Mouse (Mus musculus): Measurements from ENCODE around the gene Sgk1.

Gene Sgk1

DNA sequence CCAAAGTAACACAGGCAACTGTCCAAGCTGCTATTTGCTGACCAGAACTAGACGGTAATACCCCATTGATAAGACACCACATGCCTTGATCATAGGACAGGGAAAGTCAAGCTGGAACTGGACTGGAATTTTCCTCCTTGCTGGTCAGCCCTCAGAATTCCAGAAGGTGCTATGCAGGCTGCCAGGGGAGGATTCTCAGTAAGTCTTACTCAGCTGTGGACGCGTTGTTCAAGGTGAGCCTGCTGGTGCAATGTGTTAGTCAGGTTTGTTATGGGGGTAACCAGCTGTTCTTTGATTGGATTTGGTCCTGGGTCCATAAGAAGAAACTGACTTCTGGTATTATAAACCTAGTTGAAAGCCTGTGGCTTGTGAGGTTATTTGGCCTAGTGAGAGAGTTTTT is 92.8 kb downstream of the Sgk1 start:
- no peak for DNase-seq (ENCODE audit: low spot score in 2 of 2)

DNA sequence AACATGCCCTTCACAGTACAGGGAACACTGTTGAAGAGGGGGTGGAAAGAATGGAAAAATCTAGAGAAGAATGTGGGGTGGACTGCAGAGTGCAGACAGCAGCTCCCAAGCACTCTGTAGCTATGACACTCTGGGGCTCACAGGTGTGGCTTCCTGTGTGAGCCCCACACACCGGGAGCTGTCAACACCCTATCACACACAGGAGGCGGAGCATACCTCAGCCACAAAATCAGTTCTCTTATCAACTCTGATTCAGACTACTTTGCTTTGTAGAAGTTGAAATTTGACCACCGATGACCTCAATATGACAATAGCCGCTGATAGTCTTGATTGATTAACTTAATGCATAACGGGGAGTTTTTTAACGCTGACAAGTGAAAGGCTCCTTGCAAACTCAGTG is 93.4 kb downstream of the Sgk1 start:
- DNase-seq (ENCODE audit: low spot score in 2 of 2) = no peak

DNA sequence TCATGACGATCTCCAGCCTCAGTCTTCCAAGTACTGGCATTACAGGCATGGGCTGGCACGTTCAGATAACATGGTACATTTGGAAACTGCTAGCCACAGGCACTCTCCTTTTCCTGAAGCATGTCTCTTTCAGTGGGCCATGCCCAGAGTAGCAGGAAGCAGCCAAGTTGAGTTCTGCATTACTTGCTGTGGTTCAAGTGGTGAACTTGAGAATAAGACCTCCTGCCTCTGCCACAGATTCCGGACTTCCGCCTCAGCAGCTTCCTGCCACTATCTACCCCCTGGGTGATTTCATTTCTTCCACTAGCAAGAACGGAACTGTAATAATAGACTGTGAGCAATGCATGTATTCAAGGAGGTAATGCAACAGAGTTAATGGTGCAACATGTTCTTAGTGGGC is 94.3 kb downstream of the Sgk1 start:
- DNase-seq (ENCODE audit: low spot score in 2 of 2) = no peak

- DNase-seq (ENCODE audit: low spot score in 2 of 2) = no peak
Observed at GRCm38 (mm10) chr10:21978421-21978820, 96.4 kb downstream of the Sgk1 start.

- no peak for DNase-seq (ENCODE audit: low spot score in 2 of 2)
Observed at GRCm38 (mm10) chr10:21979286-21979965, 97.4 kb downstream of the Sgk1 start.

DNA sequence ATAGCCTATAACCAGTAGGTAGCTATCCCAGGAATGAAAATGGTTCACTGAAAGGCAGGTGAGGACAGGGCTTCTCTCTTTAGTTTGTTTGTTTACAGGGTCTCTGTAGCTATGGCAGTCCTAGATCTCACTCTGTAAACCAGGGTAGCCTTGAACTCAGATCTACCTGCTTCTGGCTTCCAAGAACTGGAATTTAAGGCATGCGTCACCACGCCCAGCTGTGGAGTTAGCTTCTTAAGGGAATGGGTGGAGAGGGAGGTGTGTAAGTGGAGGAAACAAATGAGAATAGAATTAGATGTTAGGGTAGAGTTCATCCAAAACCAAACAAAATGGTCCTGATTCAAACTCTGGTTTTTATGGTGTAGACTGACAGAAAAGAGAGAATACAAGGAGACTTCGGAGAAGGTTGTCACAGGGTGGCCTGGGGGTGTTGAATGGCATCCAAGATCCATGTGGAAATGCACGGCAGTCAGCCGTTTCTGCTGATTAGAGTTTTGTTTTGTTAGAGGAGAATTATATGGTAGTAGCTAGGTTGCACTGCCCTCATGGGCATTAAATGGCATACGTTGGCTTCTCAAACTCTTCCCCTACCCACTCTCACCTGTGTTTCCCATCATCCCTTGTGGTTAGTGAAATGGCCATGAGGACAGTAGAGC is 98.9 kb downstream of the Sgk1 start:
- DNase-seq (ENCODE audit: low spot score in 2 of 2) = no peak

- no peak for DNase-seq (ENCODE audit: low spot score in 2 of 2)
Observed at GRCm38 (mm10) chr10:21982303-21982702, 100.3 kb downstream of the Sgk1 start.

- no peak for DNase-seq (ENCODE audit: low spot score in 2 of 2)
Observed at GRCm38 (mm10) chr10:21988489-21988888, 106.5 kb downstream of the Sgk1 start.

- peak; percentile 45 to 59 for DNase-seq (ENCODE audit: low spot score in 2 of 2)
Observed at GRCm38 (mm10) chr10:21991351-21991840, 109.4 kb downstream of the Sgk1 start.

GRCm38 (mm10) chr10:21991986-21992833 is 110.2 kb downstream of the Sgk1 start:
- peak; percentile 34 to 48 for DNase-seq (ENCODE audit: low spot score in 2 of 2)

- peak; percentile 49 to 63 for DNase-seq (ENCODE audit: low spot score in 2 of 2)
Observed at GRCm38 (mm10) chr10:21992834-21993514, 111.0 kb downstream of the Sgk1 start.

DNA sequence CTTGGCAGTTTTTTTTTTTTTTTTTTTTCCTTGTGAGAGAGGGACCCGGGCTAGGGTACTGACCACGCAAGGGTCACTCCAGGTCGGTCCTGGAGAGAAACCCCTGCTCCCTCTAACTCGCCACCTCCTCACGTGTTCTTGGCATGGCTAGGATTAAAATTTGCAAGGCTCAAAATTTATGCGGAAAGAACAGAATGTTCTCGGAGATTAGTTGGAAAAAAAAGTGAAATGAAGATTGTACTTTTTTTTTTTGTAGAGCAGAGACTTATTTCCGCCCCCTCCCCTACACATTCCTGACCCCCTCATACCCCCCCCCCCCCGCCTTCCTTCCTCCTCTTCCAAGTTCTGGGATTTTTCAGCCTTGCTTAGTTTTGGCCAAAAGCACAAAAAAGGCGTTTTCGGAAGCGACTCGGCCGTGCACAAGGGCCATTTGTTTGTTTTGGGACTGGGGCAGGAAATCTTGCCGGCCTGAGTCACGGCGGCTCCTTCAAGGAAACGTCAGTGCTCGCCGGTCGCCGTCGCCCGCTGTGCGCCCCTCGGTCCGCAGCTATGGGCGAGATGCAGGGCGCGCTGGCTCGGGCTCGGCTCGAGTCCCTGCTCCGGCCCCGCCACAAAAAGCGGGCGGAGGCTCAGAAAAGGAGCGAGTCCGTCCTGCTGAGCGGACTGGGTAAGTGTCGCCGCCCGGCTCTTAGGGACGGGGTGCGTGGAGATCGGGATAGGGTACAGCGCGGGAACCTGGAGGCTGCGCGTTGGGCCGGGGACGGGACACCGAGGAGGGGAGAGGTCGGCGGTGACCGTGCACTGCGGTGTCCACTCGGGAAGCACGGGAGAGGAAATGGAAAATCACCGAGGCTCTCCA is 111.8 kb downstream of the Sgk1 start:
- peak; percentile 17 to 48 for DNase-seq (ENCODE audit: low spot score in 2 of 2)

DNA sequence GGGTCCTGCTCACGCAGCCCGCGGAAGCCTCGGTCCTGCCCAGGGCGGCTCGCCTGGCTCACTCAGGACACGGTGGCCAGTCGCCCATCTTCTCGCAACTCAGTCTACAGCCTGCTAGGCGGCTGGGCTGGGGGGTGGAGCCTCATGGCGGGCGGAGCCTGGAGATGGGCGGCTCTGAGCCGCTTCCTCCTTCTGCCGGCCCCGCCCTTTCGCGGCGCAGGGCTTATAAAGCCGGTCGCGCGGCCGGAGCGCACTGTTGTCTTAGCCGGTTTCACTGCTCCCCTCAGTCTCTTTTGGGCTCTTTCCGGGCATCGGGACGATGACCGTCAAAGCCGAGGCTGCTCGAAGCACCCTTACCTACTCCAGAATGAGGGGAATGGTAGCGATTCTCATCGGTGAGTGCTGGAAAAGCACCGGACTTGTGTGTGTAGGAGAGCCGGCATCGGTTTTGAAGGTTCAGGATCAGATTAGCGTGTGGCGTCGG is 112.5 kb downstream of the Sgk1 start:
- DNase-seq (ENCODE audit: low spot score in 2 of 2) = peak; percentile 93 to 96

- peak in 1 of 2 experiments; percentile 43 for DNase-seq (ENCODE audit: low spot score in 2 of 2)
Observed at GRCm38 (mm10) chr10:21995221-21995620, 113.2 kb downstream of the Sgk1 start.

DNA sequence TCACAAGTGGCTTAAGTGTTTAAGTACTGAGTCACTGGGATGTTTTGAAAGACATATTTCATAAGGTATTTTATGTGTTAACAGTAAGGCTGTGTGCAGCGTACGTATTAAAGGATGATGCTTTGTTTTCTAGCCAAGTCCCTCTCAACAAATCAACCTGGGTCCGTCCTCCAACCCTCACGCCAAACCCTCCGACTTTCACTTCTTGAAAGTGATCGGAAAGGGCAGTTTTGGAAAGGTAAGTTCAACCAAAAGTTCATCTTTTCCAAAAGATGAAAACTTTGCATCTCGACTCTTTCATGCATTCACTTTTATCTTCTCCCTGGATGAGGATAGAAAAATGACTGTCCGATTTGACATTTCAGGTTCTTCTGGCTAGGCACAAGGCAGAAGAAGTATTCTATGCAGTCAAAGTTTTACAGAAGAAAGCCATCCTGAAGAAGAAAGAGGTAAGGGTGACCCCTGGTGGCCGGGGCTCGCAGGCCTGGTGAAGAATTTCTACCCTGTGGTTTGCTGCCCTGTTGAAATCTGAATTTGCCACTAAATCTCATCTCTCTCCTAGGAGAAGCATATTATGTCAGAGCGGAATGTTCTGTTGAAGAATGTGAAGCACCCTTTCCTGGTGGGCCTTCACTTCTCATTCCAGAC is 113.8 kb downstream of the Sgk1 start:
- DNase-seq (ENCODE audit: low spot score in 2 of 2) = peak; percentile 55 to 74

- DNase-seq (ENCODE audit: low spot score in 2 of 2) = no peak
Observed at GRCm38 (mm10) chr10:21996660-21997447, 114.9 kb downstream of the Sgk1 start.

DNA sequence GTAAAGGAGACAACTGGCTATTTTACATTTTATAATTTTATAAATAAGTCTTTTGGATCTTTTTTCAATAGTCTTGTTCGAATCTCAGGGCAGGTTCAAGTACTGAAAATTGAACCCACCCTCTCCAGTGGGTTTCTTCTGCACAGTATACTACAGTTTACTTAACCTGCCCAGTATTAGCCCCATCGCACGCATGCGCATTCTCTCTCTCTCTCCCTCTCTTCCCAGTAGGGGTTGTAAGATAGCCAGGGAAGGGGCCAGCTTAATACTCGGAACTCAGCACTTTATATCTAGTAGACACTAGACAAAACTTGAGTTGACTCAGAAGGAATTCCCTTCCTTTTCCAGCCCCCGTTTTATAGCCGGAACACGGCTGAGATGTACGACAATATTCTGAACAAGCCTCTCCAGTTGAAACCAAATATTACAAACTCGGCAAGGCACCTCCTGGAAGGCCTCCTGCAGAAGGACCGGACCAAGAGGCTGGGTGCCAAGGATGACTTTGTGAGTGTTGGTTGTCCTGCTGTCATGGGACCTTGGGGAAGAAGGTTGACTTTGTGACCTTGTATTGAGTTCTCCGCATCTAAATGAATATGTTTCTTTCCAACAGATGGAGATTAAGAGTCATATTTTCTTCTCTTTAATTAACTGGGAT is 115.7 kb downstream of the Sgk1 start:
- DNase-seq (ENCODE audit: low spot score in 2 of 2) = no peak

DNA sequence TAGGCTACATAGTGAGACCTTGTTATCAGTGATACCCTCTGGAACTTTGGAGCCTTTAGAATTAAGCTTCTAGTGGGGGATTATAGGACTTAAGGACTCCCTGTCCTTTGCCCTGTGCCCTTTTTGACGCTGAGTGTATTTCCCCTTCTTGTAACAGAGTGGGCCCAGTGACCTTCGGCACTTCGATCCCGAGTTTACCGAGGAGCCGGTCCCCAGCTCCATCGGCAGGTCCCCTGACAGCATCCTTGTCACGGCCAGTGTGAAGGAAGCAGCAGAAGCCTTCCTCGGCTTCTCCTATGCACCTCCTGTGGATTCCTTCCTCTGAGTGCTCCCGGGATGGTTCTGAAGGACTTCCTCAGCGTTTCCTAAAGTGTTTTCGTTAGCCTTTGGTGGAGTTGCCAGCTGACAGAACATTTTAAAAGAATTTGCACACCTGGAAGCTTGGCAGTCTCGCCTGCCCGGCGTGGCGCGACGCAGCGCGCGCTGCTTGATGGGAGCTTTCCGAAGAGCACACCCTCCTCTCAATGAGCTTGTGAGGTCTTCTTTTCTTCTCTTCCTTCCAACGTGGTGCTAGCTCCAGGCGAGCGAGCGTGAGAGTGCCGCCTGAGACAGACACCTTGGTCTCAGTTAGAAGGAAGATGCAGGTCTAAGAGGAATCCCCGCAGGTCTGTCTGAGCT is 116.7 kb downstream of the Sgk1 start:
- no peak for DNase-seq (ENCODE audit: low spot score in 2 of 2)

Data from spleen, postnatal 14 days (tissue).